Mouse (Mus musculus) adipocyte (in vitro differentiated cells): Measurements from ENCODE around the gene Mafk.
"Not testable (repeated sequence)": the region's sequence is repeated elsewhere in the genome, so short reads cannot be mapped to it uniquely, and the experiment has no call there.

Experiments
- DNase-seq: peaks from one replicate; pipeline ENCODE4 v3.0.0-alpha.2; 2016; ENCODE audit warnings: low spot score

Mafk gene

GRCm38 (mm10) chr5:139791227-139792158, at the start of gene Mafk:
Gene Mafk, plus strand, starts transcription at chr5:139791513.
- peak; percentile 98 for DNase-seq

- DNase-seq = not testable (repeated sequence)
These were observed 48.7 kb upstream of the Mafk start for GRCm38 (mm10) chr5:139742640-139743039.

GRCm38 (mm10) chr5:139745771-139746170, 45.5 kb upstream of the Mafk start:
- DNase-seq = peak; percentile 70

GRCm38 (mm10) chr5:139749413-139750125, 41.7 kb upstream of the Mafk start:
- DNase-seq = no peak

- DNase-seq = peak; percentile 78
These were observed 40.8 kb upstream of the Mafk start for GRCm38 (mm10) chr5:139750535-139750934.

GRCm38 (mm10) chr5:139754753-139755152, 36.6 kb upstream of the Mafk start:
- DNase-seq = peak; percentile 58

- no peak for DNase-seq
These were observed 35.2 kb upstream of the Mafk start for GRCm38 (mm10) chr5:139756135-139756534.

- DNase-seq = no peak
These were observed 34.7 kb upstream of the Mafk start for GRCm38 (mm10) chr5:139756586-139756985.

- no peak for DNase-seq
These were observed 33.2 kb upstream of the Mafk start for GRCm38 (mm10) chr5:139758096-139758495.

GRCm38 (mm10) chr5:139764296-139764695, 27.0 kb upstream of the Mafk start:
- peak; percentile 39 for DNase-seq

- DNase-seq = no peak
These were observed 23.1 kb upstream of the Mafk start for GRCm38 (mm10) chr5:139768216-139768615.

- DNase-seq = peak; percentile 99
These were observed 15.9 kb upstream of the Mafk start, which contains the start of gene Ints1 for GRCm38 (mm10) chr5:139775216-139775926. Gene Ints1, minus strand, starts transcription at chr5:139775674.

- DNase-seq = no peak
These were observed 14.3 kb upstream of the Mafk start for GRCm38 (mm10) chr5:139776966-139777365.

- DNase-seq = no peak
These were observed 9.9 kb upstream of the Mafk start for GRCm38 (mm10) chr5:139781406-139781805.

GRCm38 (mm10) chr5:139789466-139789865, 1.8 kb upstream of the Mafk start:
- peak; percentile 37 for DNase-seq

GRCm38 (mm10) chr5:139792159-139792775, 954 bp downstream of the Mafk start:
- DNase-seq = peak; percentile 39

GRCm38 (mm10) chr5:139792966-139793337, 1.6 kb downstream of the Mafk start:
- DNase-seq = no peak

GRCm38 (mm10) chr5:139793338-139794089, 2.2 kb downstream of the Mafk start:
- DNase-seq = peak; percentile 78

- DNase-seq = no peak
These were observed 2.8 kb downstream of the Mafk start for GRCm38 (mm10) chr5:139794137-139794536.

- no peak for DNase-seq
These were observed 3.6 kb downstream of the Mafk start for GRCm38 (mm10) chr5:139794938-139795337.

- DNase-seq = peak; percentile 36
These were observed 4.8 kb downstream of the Mafk start for GRCm38 (mm10) chr5:139796001-139796620.
